Mouse (Mus musculus) granulocyte monocyte progenitor cell, adult 5-6 weeks (primary cell): ENCODE measurements around the gene Ncam1. TPM values are rescaled to one million over a fixed set of nuclear protein-coding genes. Genes with fewer than 3 reads are reported as not detected.

ENCODE experiments used
- ATAC-seq: replicated peaks from 2 replicates; pipeline ENCODE4 v1.8.0; 2016; ENCODE audit warnings: mild to moderate bottlenecking, moderate TSS enrichment, inconsistent platforms; ENCODE audit not compliant: poor library complexity, severe bottlenecking
- total RNA-seq, 2 experiments: library from RNA; stranded (forward) in 1 of 2; stranded (reverse) in 1 of 2; fragments of 200-712, 200-1000 nt in 1 of 2; fragments of >200 nt in 1 of 2; fragmentation: Nextera tagmentation in 1 of 2; gene quantifications; 2 replicates each; pipeline ENCODE4 v1.2.3; 2014 to 2017

Ncam1 gene
- total RNA-seq, 2 experiments from 2014 or later = 12.8 to 15.8 TPM

GRCm38 (mm10) chr9:49683566-49684273 is 115.0 kb downstream of the Ncam1 start:
- ATAC-seq = no peak

GRCm38 (mm10) chr9:49681848-49682469 is 116.8 kb downstream of the Ncam1 start:
- no peak for ATAC-seq

GRCm38 (mm10) chr9:49679270-49679669 is 119.5 kb downstream of the Ncam1 start:
- no peak for ATAC-seq

GRCm38 (mm10) chr9:49675696-49676465 is 122.8 kb downstream of the Ncam1 start:
- no peak for ATAC-seq

- no peak for ATAC-seq
These were observed 126.0 kb downstream of the Ncam1 start for GRCm38 (mm10) chr9:49672646-49673199.

GRCm38 (mm10) chr9:49667066-49667465 is 131.7 kb downstream of the Ncam1 start:
- no peak for ATAC-seq

GRCm38 (mm10) chr9:49665361-49665760 is 133.4 kb downstream of the Ncam1 start:
- ATAC-seq = no peak

- no peak for ATAC-seq
These were observed 134.8 kb downstream of the Ncam1 start for GRCm38 (mm10) chr9:49663927-49664320.

GRCm38 (mm10) chr9:49662958-49663926 is 135.5 kb downstream of the Ncam1 start:
- ATAC-seq = peak; percentile 37; the same call in 1 of the 2 replicates

- ATAC-seq = no peak
These were observed 137.2 kb downstream of the Ncam1 start for GRCm38 (mm10) chr9:49661480-49661879.

- no peak for ATAC-seq
These were observed 140.3 kb downstream of the Ncam1 start for GRCm38 (mm10) chr9:49658381-49658856.

- ATAC-seq = no peak
These were observed 144.3 kb downstream of the Ncam1 start for GRCm38 (mm10) chr9:49654470-49654869.

GRCm38 (mm10) chr9:49653478-49654245 is 145.1 kb downstream of the Ncam1 start:
- no peak for ATAC-seq

- no peak for ATAC-seq
These were observed 154.4 kb downstream of the Ncam1 start for GRCm38 (mm10) chr9:49644296-49644695.

GRCm38 (mm10) chr9:49640764-49641163 is 158.0 kb downstream of the Ncam1 start:
- no peak for ATAC-seq

- no peak for ATAC-seq
These were observed 158.6 kb downstream of the Ncam1 start for GRCm38 (mm10) chr9:49640142-49640541.

- no peak for ATAC-seq
These were observed 160.8 kb downstream of the Ncam1 start for GRCm38 (mm10) chr9:49637955-49638354.

GRCm38 (mm10) chr9:49635668-49636326 is 162.9 kb downstream of the Ncam1 start:
- no peak for ATAC-seq
